Mouse (Mus musculus) inflammation-experienced regulatory T-cells, adult 6 months (primary cell): Measurements from ENCODE around the gene H2-D1. TPM values are rescaled to one million over a fixed set of nuclear protein-coding genes. Genes with fewer than 3 reads are reported as not detected.

Experiments
- ATAC-seq: one replicate; pipeline ENCODE4 v1.8.0; 2017
- polyA plus RNA-seq, 3 experiments: library from polyadenylated mRNA; unstranded; fragments of 100-300 nt; shearing (Covaris generic); gene quantifications; one replicate each; pipeline ENCODE4 v1.2.1; 2017

H2-D1 gene
- polyA plus RNA-seq, 3 experiments from 2014 or later: 4,089 to 4,363 (median 4,119) TPM

GRCm38 (mm10) chr17:35240384-35241304 is 21.9 kb upstream of the H2-D1 start:
- ATAC-seq: no peak

DNA sequence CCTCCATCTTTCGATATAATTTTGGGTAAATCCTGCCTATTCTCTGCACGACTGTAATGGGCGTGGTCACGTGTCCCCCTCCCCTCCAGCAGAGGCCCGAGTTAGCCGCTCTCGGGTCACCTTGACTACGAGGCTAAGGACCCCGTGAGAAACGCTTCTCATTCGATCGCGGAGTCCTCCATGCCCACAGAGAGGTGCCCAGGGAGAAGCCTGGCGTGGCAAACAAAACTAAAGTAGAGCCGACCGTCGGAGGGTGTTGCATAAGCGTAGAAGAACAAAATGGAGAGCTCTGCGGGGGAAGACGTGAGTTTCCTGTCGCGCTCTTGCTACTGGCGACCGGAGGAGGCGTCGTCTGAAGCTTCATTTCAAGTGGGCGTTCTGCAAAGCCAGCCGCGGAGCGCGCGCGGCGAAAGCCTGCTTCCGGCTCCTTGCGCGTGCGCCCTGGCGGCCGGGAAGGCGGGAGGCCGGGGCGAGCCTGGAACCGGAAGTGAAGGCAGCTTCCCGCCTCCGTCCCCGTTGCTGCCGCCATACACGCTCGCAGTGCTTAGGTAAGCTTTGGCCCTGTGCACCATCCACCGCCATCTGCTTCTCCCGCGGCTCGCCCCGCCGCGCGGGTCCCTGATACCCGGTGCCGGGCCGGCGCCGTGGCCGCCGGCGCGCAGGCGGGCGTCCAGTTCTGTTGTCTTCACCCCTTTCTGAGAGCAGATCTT is 21.1 kb upstream of the H2-D1 start, which contains the start of gene Ddx39b:
Gene Ddx39b (plus strand): TSS at position 442 of the 710 bp plus-strand sequence.
- ATAC-seq: peak; percentile 68

- peak; percentile 43 for ATAC-seq
Observed at GRCm38 (mm10) chr17:35242015-35242941, 20.3 kb upstream of the H2-D1 start.

- ATAC-seq: no peak
Observed at GRCm38 (mm10) chr17:35243086-35243485, 19.4 kb upstream of the H2-D1 start.

- no peak for ATAC-seq
Observed at GRCm38 (mm10) chr17:35244999-35245398, 17.5 kb upstream of the H2-D1 start.

GRCm38 (mm10) chr17:35245731-35246623 is 16.6 kb upstream of the H2-D1 start:
- ATAC-seq: no peak

DNA sequence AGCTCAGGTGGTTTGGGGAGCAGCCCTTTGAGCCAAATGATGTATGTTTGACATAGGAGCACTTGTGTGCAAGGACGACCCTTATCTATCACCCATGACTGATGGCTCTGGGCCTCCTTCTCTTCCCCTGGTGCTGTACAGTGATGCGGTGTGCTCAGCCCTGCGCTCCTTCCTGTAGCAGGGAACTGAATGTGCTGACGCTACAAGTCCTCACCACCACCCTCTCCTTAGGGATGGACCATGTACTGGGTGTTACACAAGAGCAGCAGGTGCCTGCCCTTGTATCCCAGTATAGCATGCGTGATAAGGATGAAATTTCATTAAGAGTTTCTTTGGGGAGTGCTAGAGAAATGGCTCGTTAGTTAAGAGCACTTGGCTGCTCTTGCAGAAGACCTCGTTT is 15.4 kb upstream of the H2-D1 start:
- no peak for ATAC-seq

GRCm38 (mm10) chr17:35248986-35249385 is 13.5 kb upstream of the H2-D1 start:
- no peak for ATAC-seq

GRCm38 (mm10) chr17:35249451-35250197 is 12.9 kb upstream of the H2-D1 start:
- no peak for ATAC-seq

- no peak for ATAC-seq
Observed at GRCm38 (mm10) chr17:35250348-35251120, 12.0 kb upstream of the H2-D1 start.

DNA sequence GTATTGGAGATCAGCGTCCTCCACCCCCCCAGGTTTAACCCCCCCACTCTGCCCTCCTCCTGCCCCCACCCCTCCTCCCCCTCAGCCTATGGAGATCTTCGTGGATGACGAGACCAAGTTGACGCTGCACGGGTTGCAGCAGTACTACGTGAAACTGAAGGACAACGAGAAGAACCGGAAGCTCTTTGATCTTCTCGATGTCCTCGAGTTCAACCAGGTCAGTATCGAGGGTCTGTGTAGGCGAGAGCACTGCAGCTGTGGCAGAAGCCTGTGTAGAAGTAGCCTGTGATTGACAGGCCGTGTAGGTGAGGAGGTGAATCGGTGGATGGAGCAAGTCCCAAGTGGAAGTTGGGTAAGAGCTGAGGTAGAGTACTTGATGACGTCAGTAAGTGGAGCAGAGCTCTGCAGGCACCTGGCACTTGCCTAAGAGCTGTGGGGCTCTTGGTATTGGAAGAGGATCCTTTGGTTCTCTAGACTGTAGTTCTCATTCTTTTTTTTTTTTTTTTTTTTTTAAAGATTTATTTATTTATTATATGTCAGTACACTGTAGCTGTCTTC is 11.3 kb upstream of the H2-D1 start:
- ATAC-seq: no peak

GRCm38 (mm10) chr17:35251981-35252380 is 10.5 kb upstream of the H2-D1 start:
- no peak for ATAC-seq

DNA sequence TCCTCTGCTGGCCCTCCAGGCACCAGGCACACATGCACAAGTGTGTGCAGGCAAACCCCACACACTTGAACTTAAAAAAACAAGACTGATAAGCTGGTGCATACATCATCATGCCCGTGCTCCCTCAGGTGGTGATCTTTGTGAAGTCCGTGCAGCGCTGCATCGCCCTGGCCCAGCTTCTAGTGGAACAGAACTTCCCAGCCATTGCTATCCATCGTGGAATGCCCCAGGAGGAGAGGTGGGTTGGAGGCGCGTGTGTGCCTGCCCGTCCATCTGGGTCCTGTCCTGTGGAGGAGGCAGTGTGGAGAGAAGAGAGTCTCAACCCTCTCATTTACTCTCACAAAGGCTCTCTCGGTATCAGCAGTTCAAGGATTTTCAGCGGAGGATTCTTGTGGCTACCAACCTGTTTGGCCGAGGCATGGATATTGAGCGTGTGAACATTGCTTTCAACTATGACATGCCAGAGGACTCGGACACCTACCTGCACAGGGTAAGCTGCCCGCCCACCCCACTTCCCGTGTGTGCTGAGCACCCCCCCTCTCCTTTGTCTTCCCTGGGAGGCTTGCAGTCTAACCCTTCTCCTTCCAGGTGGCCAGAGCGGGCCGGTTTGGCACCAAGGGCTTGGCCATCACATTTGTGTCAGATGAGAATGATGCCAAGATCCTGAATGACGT is 9.8 kb upstream of the H2-D1 start:
- ATAC-seq: no peak

GRCm38 (mm10) chr17:35253293-35254093 is 9.0 kb upstream of the H2-D1 start:
- ATAC-seq: no peak

DNA sequence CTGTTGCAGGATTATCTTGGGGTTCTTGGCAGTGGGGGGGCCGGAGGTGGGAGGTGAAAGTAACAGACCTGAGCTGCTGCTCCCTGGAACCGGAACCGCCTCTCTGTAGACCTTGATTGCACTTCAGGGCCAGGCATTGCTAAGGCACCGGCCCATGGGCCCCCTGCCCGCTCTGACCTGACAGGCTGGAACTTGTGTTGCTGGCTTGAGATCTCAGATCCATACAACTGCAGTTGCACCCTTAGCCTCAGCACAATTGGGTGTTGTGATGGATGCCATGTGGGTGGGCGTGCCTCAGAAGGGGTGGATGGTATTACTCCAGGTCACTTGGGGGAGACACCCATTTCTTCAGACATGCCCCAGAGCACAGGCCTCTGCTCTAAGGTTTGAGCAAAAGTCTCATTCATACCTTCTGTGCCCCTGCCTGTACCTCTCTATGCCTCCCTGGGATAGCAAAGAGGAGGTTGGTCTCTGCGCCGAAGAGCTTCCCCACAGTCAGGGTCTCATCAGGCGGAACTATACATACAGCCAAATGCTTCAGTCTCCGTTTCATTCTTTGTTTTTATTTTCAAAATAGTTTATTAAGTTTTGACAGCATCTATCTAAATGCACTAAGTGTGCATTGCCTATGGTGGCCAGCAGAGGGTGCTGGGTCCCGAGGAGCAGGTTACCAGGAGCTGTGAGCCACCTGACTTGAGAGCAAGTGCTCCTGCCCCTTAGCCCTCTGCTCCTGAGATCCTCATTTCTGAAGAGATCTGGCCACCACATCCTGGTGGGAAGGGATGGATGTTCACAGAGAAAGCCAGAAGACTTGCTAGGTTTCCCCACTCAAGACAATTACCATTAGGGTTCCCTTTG is 8.1 kb upstream of the H2-D1 start:
- peak; percentile 32 for ATAC-seq

- no peak for ATAC-seq
Observed at GRCm38 (mm10) chr17:35255301-35255700, 7.2 kb upstream of the H2-D1 start.

DNA sequence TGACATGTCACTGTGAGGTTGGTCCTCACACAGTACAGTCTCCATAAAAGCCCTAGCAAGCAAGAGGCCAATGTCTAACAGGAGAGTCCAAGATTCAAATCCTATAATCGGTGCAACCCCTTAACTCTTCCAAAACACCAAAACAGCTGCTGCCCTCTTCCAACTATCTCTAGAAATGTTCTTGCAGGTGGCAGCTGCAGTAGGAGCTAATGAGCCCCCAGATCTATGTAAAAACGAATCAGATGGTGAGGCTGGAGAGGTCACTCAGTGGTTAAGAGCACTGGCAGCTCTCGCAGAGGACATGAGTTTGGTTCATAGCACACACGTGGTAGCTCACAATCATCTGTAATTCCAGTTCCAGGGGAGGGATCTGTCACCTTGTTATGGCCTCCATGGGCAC is 6.8 kb upstream of the H2-D1 start:
- no peak for ATAC-seq
